Mouse (Mus musculus): ENCODE data around the gene Nab2.

GRCm38 (mm10) chr10:127679208-127679607 lies 10.8 kb upstream of the Nab2 start:
- TF ChIP-seq POLR2A (IDR thresholded peaks at IDR 0.05; ENCODE audit: insufficient read depth, low read depth, low read length) (no peak), CTCF (IDR thresholded peaks at IDR 0.05; ENCODE audit: insufficient read depth, low read depth, low read length) (no peak)

Data from olfactory bulb, adult 2 months (tissue).